Mouse (Mus musculus) kidney, postnatal 25 days (tissue): Measurements from ENCODE around the gene Apeh.

Experiments
- DNase-seq, 2 experiments: peaks; one replicate each; pipeline ENCODE4 v3.0.0; 2021; ENCODE audit warnings: mixed read lengths in 2 of 2

Gene Apeh

DNA sequence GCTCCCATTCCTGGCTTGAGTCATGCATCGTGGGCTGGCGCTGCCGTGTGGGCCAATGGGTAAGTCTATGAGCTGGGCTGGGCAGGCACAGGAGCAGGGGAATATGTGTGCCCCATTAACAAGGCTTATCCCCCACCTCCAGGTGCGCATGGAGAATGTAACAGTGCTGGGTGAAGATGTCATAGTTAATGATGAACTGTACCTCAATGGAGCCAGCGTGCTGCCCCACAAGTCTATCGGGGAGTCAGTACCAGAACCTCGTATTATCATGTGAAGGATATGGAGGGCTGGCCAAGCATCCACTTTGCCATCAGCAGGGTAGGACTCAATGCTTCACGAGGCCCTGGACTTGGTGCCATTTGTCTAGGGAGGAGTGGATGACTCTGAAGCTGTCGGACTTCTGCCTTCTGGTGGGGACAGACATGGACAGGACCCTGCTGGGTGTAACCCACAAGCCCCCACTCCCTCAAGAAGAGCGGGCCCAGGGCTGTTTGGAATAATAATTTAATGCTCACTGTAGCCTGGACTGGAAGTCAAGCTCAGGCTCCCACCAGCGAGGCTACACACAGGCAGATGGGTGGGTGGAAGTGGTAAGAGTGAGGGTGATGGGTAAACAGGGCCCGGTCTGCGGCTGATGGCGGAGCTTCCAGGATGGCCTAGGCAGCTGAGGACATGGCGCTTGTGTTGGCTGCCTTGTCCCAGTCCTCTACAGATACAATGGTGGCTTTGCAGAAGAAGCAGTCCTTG, 43.0 kb downstream of the Apeh start:
- peak in 1 of 2 experiments; percentile 35 for DNase-seq

DNA sequence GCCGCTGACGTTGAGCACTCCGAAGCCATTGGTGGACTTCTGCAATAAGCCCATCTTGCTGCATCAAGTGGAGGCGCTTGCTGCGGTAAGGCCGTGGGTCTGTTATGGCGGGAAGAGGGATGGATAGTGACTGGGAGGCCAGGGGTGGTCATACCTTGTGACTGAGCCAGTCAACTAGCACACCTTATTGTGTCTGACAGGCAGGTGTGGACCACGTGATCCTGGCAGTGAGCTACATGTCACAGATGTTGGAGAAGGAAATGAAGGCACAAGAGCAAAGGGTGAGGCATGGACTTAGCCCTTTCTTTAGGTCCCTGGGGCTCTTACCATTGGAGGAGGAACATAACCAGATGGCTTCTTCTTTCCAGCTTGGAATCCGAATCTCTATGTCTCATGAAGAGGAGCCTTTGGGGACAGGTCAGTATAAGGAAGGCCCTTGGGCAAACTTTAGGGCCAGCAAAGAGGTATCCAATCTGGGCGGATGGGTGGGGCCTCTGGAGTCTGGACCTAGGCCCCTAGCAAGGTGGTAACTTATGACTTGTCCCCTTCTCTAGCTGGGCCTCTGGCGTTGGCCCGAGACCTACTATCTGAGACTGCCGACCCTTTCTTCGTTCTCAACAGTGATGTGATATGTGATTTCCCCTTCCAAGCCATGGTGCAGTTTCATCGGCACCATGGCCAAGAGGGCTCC, 44.7 kb downstream of the Apeh start:
- DNase-seq, result no peak

DNA sequence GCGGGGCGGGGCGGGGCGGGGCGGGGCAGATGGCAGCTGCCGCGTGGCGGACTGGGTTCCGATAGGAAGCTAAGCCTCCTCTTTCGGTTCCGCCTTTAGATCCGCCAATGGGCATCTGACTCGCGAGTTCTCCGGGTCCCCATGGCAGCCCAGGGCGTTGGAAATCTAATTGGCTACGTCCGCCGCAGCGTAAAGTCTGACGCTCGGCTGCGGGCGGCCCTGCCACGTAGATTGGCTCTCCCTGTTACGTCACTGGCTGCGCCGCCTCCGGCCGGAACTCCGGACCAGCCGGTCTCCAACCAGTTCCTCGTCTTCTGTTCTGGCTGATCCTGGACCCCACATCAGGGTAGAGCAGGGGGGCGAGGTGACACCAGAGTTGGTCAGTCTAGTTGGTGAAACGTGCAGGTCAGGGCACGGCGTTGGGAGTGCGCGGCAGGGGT, 45.4 kb downstream of the Apeh start, which contains the start of gene Gmppb:
Gene Gmppb, plus strand, starts transcription at position 227 of the 440 bp plus-strand sequence.
- peak; percentile 96 to 99 for DNase-seq

DNA sequence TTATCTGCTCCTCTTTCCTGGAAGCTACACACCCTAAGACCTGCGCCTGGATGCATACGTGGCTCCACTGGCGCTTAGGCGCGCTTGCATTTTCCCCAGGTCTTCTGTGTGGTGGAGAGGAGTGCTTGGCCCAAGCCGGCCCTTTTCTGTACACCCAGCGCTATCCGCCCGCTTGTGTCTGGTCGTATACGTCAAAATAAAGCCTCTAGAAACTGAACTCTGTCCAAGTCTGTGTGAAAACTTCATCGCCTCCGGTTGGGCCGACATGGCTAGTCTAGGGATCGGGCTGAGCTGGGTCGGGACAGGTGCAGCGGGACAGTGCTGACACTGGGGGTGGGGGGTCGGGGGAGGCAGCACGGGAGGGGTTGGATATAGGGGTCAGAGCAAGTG, 45.8 kb downstream of the Apeh start:
- no peak for DNase-seq

DNA sequence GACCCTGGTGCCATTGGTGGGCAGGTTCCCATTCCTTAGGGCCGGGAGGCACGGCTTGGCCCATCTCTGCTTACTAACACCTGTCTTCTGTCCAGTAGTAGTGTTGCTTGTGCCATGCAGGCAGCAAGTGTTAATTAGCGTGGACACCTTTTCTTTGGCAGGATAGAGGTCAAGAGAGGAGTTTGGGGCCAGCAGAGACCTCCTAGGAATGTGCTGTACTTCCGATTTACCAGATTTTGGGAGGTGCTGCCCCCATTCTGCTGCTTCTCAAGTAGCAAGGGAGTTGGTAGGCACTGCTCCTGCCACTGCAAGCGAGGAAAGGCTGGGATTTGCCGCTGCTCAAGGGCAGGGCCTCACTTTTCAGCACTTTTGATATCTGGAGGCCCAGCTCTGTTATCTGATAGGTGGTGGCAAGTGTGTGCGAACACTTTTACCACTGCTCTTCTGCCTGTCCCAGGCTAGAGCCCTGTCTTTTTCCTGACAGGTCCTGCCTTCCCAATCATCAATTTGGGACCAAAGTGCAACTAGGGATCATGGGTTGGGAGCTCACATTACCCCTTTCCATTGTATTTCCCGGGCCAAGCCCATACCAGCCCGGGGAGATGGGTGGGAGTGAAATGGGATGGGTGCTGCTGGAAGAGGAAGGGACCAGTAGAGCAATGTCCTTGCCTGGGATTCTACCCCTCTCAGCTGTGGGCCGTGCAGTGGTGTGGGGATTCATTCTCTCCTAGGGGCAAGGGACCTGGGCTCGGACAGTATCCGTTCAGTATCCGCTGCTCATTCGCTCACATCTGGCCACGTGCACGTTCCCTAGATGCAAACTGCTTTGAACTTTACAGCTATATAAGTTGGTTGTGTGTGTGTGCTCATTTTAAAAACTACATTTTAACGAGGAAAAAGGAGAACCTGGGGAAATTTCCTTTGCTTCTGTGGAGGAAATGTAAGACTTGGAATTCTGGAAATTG, 46.5 kb downstream of the Apeh start:
- no peak for DNase-seq

DNA sequence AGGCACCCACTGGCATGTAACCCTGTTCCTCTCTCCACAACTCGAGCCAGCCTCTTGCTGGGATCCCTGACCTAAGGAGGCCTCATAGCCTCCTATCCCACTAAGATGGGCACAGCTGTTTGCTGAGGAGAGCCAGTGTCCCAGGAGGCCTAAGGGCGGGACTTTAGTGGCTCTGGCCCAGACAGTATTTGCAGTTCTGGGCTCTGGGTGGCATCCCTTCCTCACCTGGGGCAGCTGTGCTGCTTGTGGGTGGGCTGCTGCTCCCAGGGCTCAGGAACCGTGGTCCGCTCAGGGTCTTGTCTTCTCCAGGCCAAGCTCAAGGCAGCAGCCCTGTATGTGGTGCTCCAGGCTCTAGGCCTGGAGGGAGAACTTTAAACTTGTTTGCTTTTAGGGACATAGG, 47.8 kb downstream of the Apeh start:
- no peak for DNase-seq

DNA sequence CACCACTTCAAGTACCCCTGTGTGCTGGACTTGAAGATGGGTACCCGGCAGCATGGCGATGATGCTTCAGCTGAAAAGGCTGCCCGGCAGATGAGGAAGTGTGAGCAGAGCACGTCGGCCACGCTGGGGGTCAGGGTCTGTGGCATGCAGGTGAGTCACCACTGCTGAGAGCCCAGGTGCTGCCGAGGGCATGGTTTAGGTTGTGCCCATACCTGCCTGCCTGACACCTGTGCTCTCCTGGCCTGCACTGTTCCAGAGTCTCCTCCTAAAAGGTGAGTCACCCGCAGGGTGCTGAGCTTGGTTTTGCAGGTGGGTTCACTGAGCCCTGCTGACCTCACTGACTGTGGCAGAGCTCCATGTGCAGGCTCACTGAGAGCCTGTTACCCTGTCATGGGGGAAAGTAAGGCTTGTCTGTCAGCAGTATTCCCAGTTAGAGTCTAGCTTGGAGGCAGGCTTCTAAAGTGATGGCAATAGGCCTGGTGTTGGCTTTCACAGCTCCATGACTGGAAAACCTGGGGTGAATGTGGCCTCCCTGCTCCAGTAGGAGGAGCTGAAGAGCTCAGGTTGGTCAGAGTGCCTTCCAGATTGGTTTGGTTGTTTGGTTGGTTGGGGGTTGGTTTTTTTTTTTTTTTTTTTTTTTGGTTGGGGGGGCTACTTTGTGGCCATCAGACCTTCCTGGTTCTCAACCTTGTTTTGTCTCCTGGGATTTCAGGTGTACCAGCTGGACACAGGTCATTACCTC, 49.5 kb downstream of the Apeh start:
- no peak for DNase-seq
